Mouse (Mus musculus) forebrain, embryonic 15.5 days (tissue): ENCODE data around the gene Evi5. TPM values are rescaled to one million over a fixed set of nuclear protein-coding genes. Genes with fewer than 3 reads are reported as not detected.
A peak's percentile ranks its signal among the peaks of the same experiment; 100 is the strongest.
"Not testable (repeated sequence)": the region's sequence is repeated elsewhere in the genome, so short reads cannot be mapped to it uniquely, and the experiment has no call there.

ENCODE experiments used
- ATAC-seq: fragments of 200-750 bp; cut with Nextera tagmentation; replicated peaks from 2 replicates; pipeline ENCODE4 v1.8.0; 2017; ENCODE audit warnings: mild to moderate bottlenecking, moderate TSS enrichment, moderate library complexity
- H3K27ac ChIP-seq: fragments of 300-500 bp; sonication (generic); replicated peaks from 2 replicates; pipeline ENCODE4 v1.5.1; 2015; ENCODE audit warnings: mild to moderate bottlenecking, inconsistent platforms
- H3K27me3 ChIP-seq: fragments of 300-500 bp; sonication (generic); 2 replicates; pipeline ENCODE4 v1.6.1; 2015; ENCODE audit warnings: inconsistent platforms
- H3K36me3 ChIP-seq: fragments of 300-500 bp; sonication (generic); 2 replicates; pipeline ENCODE4 v1.6.1; 2015; ENCODE audit warnings: mild to moderate bottlenecking, inconsistent platforms
- H3K4me1 ChIP-seq: fragments of 300-500 bp; sonication (generic); 2 replicates; pipeline ENCODE4 v1.6.1; 2015; ENCODE audit warnings: inconsistent platforms
- H3K4me2 ChIP-seq: fragments of 300-500 bp; sonication (generic); replicated peaks from 2 replicates; pipeline ENCODE4 v1.6.1; 2015; ENCODE audit warnings: mild to moderate bottlenecking, inconsistent platforms
- H3K4me3 ChIP-seq: fragments of 300-500 bp; sonication (generic); 2 replicates; pipeline ENCODE4 v1.5.1; 2015; ENCODE audit warnings: mild to moderate bottlenecking, inconsistent platforms
- H3K9ac ChIP-seq: fragments of 300-500 bp; sonication (generic); replicated peaks from 2 replicates; pipeline ENCODE4 v1.6.1; 2015; ENCODE audit warnings: mild to moderate bottlenecking, inconsistent platforms
- H3K9me3 ChIP-seq: fragments of 300-500 bp; sonication (generic); 2 replicates; pipeline ENCODE4 v1.6.1; 2016; ENCODE audit warnings: inconsistent platforms
- WGBS: fragments of 180-500 bp; shearing (Covaris S2); methylation state at CpG from one replicate; pipeline ENCODE4 v1.1.7; 2015; ENCODE audit warnings: mixed read lengths; 5-methylcytosine and 5-hydroxymethylcytosine counted together
- polyA plus RNA-seq: library from polyadenylated mRNA; unstranded; fragments of >200 nt; fragmentation: Nextera tagmentation; extraction: Ambion mirVana; gene quantifications from 2 replicates; pipeline ENCODE4 v1.2.1, GENCODE M21; 2015

Evi5 gene
- polyA plus RNA-seq, 1 experiment from 2014 or later, result 57.2 TPM

GRCm38 (mm10) chr5:107900206-107901013, 25.5 kb upstream of the Evi5 start, which contains the start of gene Rpl5:
TSS of gene Rpl5 (plus strand) at chr5:107900502.
- Histone ChIP-seq H3K36me3 (peaks cover 29% of the 10 kb centered on the region), H3K4me3 (peak within 1 kb of the TSS; percentile 98), H3K27ac (peak within 1 kb of the TSS; percentile 92), H3K9ac (peak within 1 kb of the TSS; percentile 98), H3K27me3 (no peaks in the 10 kb centered on the region), H3K9me3 (no peaks in the 10 kb centered on the region), H3K4me2 (peak within 1 kb of the TSS; percentile 61), H3K4me1 (peaks cover 18% of the 10 kb centered on the region)
- ATAC-seq, result peak; percentile 98
- 4% methylated on average over 66 of the region's 66 CpGs for WGBS

GRCm38 (mm10) chr5:107896265-107896664, 21.4 kb upstream of the Evi5 start:
- H3K4me3 ChIP-seq, result no peak overlapping the region
- H3K4me1 ChIP-seq, result peaks cover under 1% of the 10 kb centered on the region
- no peaks in the 10 kb centered on the region for H3K36me3 ChIP-seq
- 75% methylated on average over 1 of the region's 1 CpGs for WGBS
- no peaks in the 10 kb centered on the region for H3K9me3 ChIP-seq
- H3K4me2 ChIP-seq, result no peak overlapping the region
- no peak overlapping the region for H3K27ac ChIP-seq
- no peak for ATAC-seq
- no peaks in the 10 kb centered on the region for H3K27me3 ChIP-seq
- no peak overlapping the region for H3K9ac ChIP-seq

- H3K27me3 ChIP-seq, result no peaks in the 10 kb centered on the region
- no peak for ATAC-seq
- H3K4me3 ChIP-seq, result no peak overlapping the region
- H3K36me3 ChIP-seq, result no peaks in the 10 kb centered on the region
- no peaks in the 10 kb centered on the region for H3K9me3 ChIP-seq
- 76% methylated on average over 7 of the region's 7 CpGs for WGBS
- no peak overlapping the region for H3K4me2 ChIP-seq
- H3K9ac ChIP-seq, result no peak overlapping the region
- H3K27ac ChIP-seq, result no peak overlapping the region
- no peaks in the 10 kb centered on the region for H3K4me1 ChIP-seq
Measured at GRCm38 (mm10) chr5:107894676-107895075, 19.8 kb upstream of the Evi5 start.

- not testable (repeated sequence) for H3K9ac ChIP-seq, ATAC-seq, H3K4me1 ChIP-seq, H3K36me3 ChIP-seq, H3K4me2 ChIP-seq, H3K27ac ChIP-seq, H3K27me3 ChIP-seq, H3K9me3 ChIP-seq, H3K4me3 ChIP-seq
- 60% methylated on average over 1 of the region's 1 CpGs for WGBS
Measured at GRCm38 (mm10) chr5:107891515-107891914, 16.6 kb upstream of the Evi5 start.

- H3K4me2 ChIP-seq, result no peak overlapping the region
- WGBS, result 54% methylated on average over 9 of the region's 9 CpGs
- no peaks in the 10 kb centered on the region for H3K9me3 ChIP-seq
- H3K27me3 ChIP-seq, result no peaks in the 10 kb centered on the region
- no peak for ATAC-seq
- H3K27ac ChIP-seq, result no peak overlapping the region
- no peak overlapping the region for H3K9ac ChIP-seq
- H3K4me3 ChIP-seq, result no peak overlapping the region
- no peaks in the 10 kb centered on the region for H3K4me1 ChIP-seq
- no peaks in the 10 kb centered on the region for H3K36me3 ChIP-seq
Measured at GRCm38 (mm10) chr5:107889994-107890888, 15.3 kb upstream of the Evi5 start.

- Histone ChIP-seq H3K27ac (no peak overlapping the region), H3K4me2 (no peak overlapping the region), H3K9ac (no peak overlapping the region), H3K4me1 (no peaks in the 10 kb centered on the region), H3K36me3 (no peaks in the 10 kb centered on the region), H3K9me3 (no peaks in the 10 kb centered on the region), H3K4me3 (no peak overlapping the region), H3K27me3 (no peaks in the 10 kb centered on the region)
- 86% methylated on average over 5 of the region's 5 CpGs for WGBS
- ATAC-seq, result no peak
Measured at GRCm38 (mm10) chr5:107880710-107881109, 5.8 kb upstream of the Evi5 start.

GRCm38 (mm10) chr5:107877053-107877452, 2.1 kb upstream of the Evi5 start:
- Histone ChIP-seq H3K36me3 (no peaks in the 10 kb centered on the region), H3K4me3 (no peak overlapping the region), H3K9me3 (no peaks in the 10 kb centered on the region), H3K4me1 (no peaks in the 10 kb centered on the region), H3K27me3 (no peaks in the 10 kb centered on the region), H3K4me2 (no peak overlapping the region), H3K9ac (no peak overlapping the region), H3K27ac (no peak overlapping the region)
- 82% methylated on average over 1 of the region's 1 CpGs for WGBS
- no peak for ATAC-seq

- ATAC-seq, result no peak
- H3K36me3 ChIP-seq, result no peaks in the 10 kb centered on the region
Measured at GRCm38 (mm10) chr5:107875261-107875611, 329 bp upstream of the Evi5 start.

GRCm38 (mm10) chr5:107873886-107874302, 1.0 kb downstream of the Evi5 start:
- Histone ChIP-seq H3K4me1 (no peaks in the 10 kb centered on the region), H3K9ac (no peak overlapping the region), H3K4me2 (no peak overlapping the region), H3K4me3 (no peak overlapping the region), H3K27ac (no peak overlapping the region), H3K9me3 (no peaks in the 10 kb centered on the region), H3K27me3 (no peaks in the 10 kb centered on the region), H3K36me3 (no peaks in the 10 kb centered on the region)
- WGBS, result 61% methylated on average over 7 of the region's 7 CpGs
- ATAC-seq, result no peak

More at GRCm38 (mm10) chr5:107875261-107875611, 329 bp upstream of the Evi5 start:
- Histone ChIP-seq H3K27me3 (no peaks in the 10 kb centered on the region), H3K27ac (no peak overlapping the region), H3K4me2 (no peak overlapping the region), H3K4me3 (no peak overlapping the region), H3K9me3 (no peaks in the 10 kb centered on the region), H3K9ac (no peak overlapping the region), H3K4me1 (no peaks in the 10 kb centered on the region)

GRCm38 (mm10) chr5:107873330-107873729, 1.6 kb downstream of the Evi5 start:
- no peak overlapping the region for H3K4me2 ChIP-seq
- no peaks in the 10 kb centered on the region for H3K27me3 ChIP-seq
- no peak for ATAC-seq
- H3K27ac ChIP-seq, result no peak overlapping the region
- no peak overlapping the region for H3K9ac ChIP-seq
- no peak overlapping the region for H3K4me3 ChIP-seq
- H3K9me3 ChIP-seq, result no peaks in the 10 kb centered on the region
- no peaks in the 10 kb centered on the region for H3K36me3 ChIP-seq
- WGBS, result 86% methylated on average over 6 of the region's 6 CpGs
- H3K4me1 ChIP-seq, result no peaks in the 10 kb centered on the region

- Histone ChIP-seq H3K4me2 (no peak overlapping the region), H3K4me1 (peaks cover 10% of the 10 kb centered on the region; the same call in 1 of the 2 replicates), H3K27ac (no peak overlapping the region), H3K36me3 (no peaks in the 10 kb centered on the region), H3K4me3 (no peak overlapping the region), H3K9me3 (no peaks in the 10 kb centered on the region), H3K27me3 (no peaks in the 10 kb centered on the region), H3K9ac (no peak overlapping the region)
- ATAC-seq, result no peak
- WGBS, result 53% methylated on average over 2 of the region's 2 CpGs
Measured at GRCm38 (mm10) chr5:107869701-107870100, 5.2 kb downstream of the Evi5 start.

GRCm38 (mm10) chr5:107868905-107869424, 5.9 kb downstream of the Evi5 start:
- Histone ChIP-seq H3K9ac (peak overlapping the region; percentile 77), H3K9me3 (no peaks in the 10 kb centered on the region), H3K4me2 (peak overlapping the region; percentile 74), H3K36me3 (no peaks in the 10 kb centered on the region), H3K27me3 (no peaks in the 10 kb centered on the region), H3K4me1 (peaks cover 10% of the 10 kb centered on the region; the same call in 1 of the 2 replicates), H3K4me3 (peak overlapping the region; percentile 84), H3K27ac (peak overlapping the region; percentile 91)
- peak; percentile 98 for ATAC-seq
- WGBS, result under 1% methylated on average over 54 of the region's 58 CpGs
